Mouse (Mus musculus) erythroblast, embryonic 14.5 days (primary cell): ENCODE measurements around the gene Plekha3.

ENCODE experiments used
- GATA1 ChIP-seq: IDR thresholded peaks from 2 replicates; pipeline ENCODE4 v1.6.1; 2012; ENCODE audit warnings: low read length, inconsistent platforms, mixed read lengths
- TAL1 ChIP-seq: IDR thresholded peaks from 3 replicates; pipeline ENCODE4 v1.6.1; 2012; ENCODE audit warnings: low read length, inconsistent platforms, mixed read lengths

- no peak for TF ChIP-seq TAL1
- TF ChIP-seq GATA1 = no peak
Measured at GRCm38 (mm10) chr2:76688162-76688561, 13.1 kb downstream of the Plekha3 start.
